Mouse (Mus musculus): ENCODE results near the gene Ranbp10.
"Not testable (repeated sequence)": the region's sequence is repeated elsewhere in the genome, so short reads cannot be mapped to it uniquely, and the experiment has no call there.

Ranbp10 gene

DNA sequence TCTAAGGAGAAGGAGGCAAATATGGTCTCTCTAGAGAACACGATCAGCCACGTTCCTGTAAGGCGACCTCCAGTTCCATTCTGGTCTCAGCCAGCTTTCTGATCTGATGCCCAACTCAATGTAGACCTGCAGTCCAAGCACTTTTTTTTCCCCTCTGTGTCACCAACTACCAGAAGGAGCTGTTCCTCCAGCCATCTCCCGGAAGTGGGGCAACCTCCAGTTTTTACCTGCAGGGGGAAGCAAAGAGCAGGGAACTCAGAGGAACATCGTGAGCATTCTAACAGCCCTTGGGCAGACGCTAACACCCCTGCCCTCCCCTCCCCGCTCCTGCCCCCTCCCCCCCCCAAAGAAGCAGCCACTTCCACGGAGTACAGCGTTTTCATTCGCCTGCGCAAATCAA lies 8.2 kb upstream of the Ranbp10 start:
- DNase-seq (ENCODE audit: low spot score in 2 of 2) = peak; percentile 75 to 90

DNA sequence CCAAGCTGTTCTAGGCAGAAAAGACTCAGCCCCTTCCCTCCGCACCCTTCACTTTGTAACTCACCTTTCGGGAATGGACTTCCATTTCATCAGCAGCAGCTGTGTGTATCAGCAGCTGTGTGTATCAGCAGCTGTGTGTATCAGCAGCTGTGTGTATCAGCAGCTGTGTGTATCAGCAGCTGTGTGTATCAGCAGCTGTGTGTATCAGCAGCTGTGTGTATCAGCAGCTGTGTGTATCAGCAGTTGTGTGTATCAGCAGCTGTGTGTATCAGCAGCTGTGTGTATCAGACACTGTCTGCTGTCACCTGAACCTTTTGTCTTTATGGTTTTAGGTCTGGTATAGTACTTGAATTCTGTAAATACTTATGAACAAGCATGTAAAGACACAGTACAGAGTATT lies 6.6 kb upstream of the Ranbp10 start:
- not testable (repeated sequence) for DNase-seq (ENCODE audit: low spot score in 2 of 2)

DNA sequence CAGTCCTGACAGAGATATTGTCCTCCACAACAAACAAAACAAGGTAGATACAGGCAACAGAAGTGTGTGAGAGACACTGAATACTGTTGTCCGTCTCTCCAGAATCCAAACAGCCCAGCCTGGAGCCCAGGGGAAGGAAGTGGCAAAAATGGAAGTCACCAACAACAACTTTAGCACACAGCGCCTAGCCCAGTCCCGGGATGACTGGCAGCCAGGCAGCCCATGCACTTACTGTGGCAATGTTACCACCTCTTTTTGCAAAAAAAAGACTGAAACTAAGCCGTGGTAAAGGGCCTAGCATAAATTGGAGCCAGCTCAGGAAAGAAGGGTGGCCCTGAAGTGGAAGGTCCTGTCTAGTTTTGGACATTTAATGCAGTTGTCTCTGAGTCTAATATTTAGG lies 771 bp downstream of the Ranbp10 start:
- no peak for DNase-seq (ENCODE audit: low spot score in 2 of 2)

DNA sequence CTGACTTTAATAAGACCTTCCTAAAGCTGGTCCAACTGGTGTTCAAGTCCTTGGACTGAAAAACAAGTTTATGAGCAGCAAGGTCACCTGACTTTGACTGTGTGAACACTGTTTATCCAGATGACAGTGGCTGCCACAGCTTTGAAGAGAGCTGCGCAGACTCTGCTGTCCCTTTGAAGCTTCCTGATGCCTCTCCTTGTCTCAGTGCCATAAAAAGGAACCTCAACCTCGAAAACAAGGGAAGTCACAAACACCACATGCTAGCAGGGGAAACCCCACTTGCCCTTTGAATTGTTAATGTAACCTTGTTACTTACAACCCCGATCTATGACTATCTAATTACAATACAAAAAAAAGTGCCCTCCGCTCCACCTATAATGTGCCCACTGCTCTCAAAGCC lies 1.6 kb downstream of the Ranbp10 start:
- no peak for DNase-seq (ENCODE audit: low spot score in 2 of 2)

DNA sequence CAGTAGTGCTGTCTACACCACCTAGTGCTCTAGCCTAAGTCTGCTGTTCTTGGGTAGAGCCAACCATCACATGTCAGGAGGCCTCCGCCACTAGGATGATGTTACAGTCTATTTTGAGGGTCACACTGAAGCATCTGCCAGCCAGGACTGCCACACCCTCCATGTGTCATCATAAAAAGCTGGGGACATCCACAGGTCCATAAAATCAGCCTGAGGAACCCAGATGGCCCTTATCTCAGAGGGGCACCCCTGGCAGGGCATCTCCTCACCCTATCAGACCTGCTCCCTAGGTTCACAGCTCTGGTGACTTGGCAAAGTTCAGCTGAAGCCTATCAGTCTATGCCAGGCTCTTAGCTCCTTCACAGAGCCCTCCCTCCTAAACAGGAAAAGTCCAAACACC lies 6.2 kb downstream of the Ranbp10 start:
- DNase-seq (ENCODE audit: low spot score in 2 of 2) = no peak

DNA sequence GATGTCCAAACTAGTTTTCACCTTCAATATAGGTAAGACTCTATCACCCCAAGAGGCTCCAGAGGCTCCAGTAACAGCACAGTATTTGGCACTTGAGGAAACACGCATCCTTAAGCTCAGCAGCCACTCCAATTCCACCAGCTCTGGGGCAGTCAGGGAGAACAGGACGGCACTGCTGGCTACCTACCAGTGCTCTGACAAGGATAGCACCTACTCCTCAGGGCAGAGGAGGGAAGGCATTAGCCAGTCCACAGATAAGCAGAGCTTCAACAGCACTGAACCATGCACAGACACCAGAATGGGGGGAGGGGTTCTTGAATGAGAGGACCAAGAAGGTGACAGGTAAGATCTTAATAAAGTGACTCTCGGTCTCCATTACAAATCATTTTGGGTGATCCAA lies 7.5 kb downstream of the Ranbp10 start:
- DNase-seq (ENCODE audit: low spot score in 2 of 2) = no peak

DNA sequence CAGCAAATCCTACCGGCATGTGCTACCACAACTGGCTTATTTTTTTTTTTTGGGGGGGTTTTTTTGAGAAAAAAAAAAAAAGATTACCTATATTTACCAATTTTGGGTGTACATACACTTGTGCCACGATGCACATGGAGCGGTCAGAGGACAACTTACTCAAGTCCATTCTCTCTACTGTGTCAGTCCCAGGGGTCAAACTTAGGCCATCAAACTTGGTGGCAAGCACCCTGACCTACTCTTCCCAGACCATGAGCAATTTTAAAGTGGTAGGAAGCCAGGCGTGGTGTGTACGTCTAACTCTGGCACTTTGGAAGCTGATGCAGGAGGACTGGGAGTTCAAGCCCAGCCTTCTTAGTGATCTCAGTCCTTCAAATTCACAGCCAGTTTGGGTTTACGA lies 13.9 kb downstream of the Ranbp10 start:
- DNase-seq (ENCODE audit: low spot score in 2 of 2) = no peak

DNA sequence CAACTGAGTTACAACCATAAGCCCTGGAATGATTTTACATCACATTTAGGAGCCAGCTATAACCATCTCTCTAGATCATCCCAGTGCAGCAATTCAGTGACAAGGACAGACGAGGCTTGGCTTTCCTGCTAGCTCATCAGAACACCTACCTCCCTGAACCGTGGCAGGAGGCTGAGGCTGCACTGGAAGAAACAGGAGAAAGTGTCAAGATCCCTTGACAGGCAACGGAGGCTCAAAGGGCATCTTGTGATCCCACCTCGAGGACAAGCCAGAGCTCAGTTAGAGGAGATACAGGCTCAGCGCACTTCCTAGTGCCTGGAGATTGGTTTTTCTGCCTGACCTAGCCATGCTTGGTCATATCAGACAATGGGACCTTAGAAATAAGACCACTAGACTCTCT lies 14.6 kb downstream of the Ranbp10 start:
- no peak for DNase-seq (ENCODE audit: low spot score in 2 of 2)

DNA sequence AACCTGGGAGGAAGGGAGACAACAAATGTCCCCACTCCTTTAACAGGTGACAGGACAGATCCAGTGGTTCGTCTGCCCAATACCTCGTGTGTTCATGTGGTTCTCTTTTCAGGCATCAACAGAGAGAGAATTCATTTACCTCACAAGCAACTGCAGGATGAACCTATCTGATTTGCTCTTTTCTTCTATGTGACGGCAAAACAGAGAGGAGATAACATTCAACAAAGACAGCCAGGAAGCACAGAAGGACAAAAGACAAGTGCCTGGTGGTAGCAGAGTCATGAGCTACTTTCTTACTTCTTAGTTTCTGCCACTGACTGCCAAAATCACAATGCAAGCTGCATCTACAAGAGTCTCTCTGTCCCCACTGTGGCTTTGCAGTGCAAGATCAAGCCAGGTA lies 15.6 kb downstream of the Ranbp10 start:
- no peak for DNase-seq (ENCODE audit: low spot score in 2 of 2)

DNA sequence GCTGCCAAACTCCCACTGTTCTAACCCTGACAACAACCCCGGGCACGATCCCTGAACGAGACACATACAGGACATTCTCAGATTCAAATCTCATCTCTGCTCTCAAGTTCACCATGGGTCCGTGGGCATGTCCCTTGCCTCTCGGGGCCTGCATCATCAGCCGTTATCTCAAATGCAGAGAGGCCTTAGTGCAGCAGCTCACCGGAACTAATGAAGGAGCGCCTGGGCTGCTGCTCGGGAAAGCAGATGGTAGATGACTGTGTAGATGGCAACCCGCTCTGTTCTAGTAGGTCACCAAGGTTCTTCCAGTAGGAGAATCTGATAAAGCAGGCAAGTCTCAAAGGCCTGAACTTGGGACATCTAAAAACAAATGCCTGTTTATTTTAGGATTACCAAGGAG lies 16.1 kb downstream of the Ranbp10 start:
- no peak for DNase-seq (ENCODE audit: low spot score in 2 of 2)

DNA sequence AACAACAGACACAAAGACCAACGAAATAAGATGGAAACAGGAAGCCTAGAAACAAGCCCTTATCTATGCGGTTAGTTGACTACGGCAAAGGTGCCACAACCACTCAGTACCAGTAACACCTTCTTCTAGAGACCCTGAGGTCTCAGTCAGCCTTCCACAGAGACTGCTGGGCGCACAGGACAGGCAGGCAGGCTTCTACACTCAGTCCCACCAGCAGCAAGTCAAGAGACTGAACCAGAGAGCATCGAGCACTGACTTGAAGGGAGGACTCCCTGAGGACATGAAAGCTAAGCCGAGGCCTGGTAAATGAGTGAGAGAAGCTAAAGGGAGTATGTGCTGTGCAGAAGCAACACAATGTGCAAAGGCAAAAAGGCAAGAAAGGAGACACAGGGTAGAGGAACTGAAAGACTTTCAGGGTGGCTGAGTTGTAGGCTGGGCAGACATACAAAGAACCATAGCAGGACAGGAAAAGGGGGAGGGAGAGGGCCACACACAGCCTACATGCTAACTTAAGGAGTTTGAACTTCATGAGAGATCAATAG lies 16.8 kb downstream of the Ranbp10 start:
- DNase-seq (ENCODE audit: low spot score in 2 of 2) = no peak

DNA sequence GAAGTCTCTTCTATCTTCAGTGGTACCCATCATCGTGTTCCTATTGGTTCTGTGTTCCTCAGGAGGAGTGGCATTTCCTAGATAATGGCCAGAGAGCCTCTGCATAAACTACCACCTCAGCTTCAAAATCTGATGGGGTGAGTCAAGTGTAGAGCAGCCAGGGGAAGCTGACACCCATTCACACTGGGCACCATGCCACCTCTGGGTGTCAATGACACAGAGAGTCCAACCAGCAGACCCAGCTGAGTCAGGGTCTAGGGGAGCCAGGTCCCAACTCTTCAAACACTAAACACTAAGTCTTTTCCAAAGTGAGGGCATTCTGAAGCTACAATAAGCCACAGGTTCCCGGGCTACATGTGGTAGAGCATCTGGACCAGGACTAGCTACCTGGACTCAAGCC lies 18.7 kb downstream of the Ranbp10 start:
- DNase-seq (ENCODE audit: low spot score in 2 of 2) = no peak

DNA sequence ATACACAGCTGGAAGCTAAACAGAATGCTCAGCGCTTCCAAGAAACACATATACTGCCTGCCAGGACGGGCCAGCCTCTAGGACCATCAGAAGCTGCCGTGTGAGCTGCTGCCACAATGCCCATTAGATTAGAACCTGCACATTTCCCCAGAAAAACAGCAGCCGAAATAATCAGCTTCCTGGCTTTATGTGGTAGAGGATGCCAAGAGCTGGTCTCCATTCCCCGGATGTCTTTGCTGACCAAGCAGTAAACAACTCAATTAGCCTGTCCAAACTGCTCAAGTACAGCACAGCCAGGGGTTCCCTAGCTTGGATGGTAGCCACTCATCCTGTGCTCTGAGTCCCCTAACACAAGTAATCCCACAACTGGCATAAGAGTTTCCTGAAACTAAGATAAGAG lies 19.4 kb downstream of the Ranbp10 start:
- DNase-seq (ENCODE audit: low spot score in 2 of 2) = no peak

DNA sequence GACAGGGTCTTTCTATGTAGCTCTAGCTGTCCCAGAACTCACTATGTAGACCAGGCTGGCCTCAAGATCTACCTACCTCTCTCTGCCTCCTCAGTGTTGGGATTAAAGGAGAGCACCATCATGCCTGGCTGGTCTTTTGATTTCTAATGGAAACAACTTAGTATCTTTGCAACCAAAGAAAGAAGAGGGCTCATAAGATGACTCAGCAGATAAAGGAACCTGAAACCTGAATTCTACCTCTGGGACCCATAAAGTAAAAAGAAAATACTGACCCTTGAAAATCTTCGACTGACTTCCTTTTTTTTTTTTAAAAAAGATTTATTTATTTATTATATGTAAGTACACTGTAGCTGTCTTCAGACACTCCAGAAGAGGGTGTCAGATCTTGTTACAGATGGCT lies 21.2 kb downstream of the Ranbp10 start:
- no peak for DNase-seq (ENCODE audit: low spot score in 2 of 2)

DNA sequence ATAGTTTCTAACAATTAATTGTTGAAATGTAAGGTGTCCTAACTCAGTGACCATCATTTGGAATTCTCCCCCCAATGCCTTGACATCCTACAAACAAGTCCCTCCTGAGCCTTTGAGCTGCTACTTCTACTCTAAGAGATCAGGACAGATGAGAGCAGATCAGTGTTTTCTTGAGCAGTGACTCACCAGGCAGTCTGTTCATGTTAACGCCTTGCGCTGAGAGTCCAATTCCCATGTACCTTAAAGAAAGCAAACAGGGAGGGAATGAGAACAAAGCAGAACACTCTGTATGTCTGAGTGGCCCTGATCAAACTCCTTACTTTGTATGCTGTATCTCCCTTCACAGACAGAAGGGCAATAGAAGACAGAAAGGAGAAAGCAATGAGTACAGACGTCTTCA lies 21.8 kb downstream of the Ranbp10 start:
- DNase-seq (ENCODE audit: low spot score in 2 of 2) = no peak

DNA sequence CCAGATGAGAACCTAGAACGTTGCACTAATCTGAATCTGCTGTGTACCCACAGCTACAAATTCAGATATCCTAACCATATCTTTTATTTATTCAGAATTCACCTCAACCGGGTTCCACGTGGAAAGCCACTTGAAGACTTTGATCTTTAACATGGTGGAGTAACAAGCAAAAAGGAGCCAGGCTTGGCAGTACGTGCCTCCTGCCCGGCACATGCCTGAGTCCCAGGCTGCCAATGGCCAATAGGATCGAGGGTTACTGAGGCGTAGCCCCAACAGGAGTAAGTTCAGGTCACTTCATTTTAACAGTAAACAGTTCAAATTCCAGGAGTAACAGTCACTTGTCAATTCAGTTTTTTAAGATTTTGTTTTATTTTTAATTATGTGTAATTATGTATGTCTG lies 22.4 kb downstream of the Ranbp10 start:
- no peak for DNase-seq (ENCODE audit: low spot score in 2 of 2)

DNA sequence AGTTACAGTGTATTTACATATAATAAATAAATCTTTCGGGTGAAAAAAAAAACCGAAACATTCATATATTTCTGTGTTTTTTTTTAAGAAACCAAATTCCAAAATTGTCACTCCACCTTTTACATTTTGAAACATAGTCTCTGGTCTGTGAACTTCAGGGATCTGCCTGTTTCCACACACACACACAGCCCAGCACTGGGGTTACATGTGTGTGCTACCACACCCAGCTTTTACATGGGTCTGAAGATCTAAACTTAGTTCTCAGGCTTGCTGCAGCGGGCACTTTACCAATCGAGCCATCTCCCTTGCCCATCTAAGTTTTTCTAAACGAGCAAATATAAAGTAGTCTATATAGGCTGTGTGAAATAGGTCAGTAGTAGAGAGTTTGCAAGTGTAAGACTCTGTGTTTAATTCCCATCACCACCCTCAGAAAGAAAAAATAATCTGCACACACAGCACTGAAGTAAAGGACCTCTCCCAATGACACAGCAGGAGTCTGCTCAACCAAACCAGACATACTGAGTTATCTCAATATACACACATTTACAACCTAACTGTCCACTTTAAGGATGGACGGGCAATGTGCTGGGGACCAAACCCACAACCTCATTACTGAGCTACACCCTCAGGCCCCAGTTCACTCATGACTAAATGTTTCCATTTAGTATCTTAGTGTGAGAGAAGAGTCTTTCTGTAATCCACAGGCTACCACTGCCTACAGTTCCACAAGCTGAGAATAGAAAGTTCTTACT lies 25.8 kb downstream of the Ranbp10 start:
- no peak for DNase-seq (ENCODE audit: low spot score in 2 of 2)

DNA sequence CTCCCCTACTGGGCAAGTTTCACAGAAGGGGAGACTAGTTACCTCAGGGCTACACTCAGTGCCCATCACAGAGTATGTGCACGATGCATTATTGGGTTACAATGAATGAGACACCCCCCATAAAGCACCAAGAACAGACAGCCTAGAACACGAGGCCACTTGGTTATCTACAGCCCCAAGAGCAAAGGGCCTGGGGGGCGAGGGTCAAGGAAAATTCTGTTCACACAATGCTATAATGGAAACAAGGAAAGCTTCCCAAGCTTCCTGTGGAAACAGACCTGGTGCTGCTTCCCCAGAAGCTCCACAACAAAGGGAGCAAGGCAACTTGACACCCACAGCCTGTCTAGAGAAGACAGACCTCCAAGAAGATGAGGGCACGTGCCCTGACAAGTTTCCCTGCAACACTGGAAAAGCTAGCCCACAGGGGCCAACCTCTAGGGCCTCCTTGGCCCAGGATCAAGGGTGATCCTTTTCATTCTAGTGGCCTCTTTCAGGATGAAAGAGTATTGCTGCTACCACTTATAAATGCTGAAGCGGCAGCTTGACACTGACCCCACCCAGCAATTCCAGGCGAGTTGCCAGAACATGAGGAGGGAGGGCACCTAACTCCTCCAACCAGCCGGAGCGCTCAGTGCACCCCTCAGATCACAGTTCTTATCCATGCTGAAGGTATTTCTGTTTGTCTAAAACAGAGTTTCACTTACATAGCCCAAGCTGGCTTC lies 27.9 kb downstream of the Ranbp10 start:
- no peak for DNase-seq (ENCODE audit: low spot score in 2 of 2)

DNA sequence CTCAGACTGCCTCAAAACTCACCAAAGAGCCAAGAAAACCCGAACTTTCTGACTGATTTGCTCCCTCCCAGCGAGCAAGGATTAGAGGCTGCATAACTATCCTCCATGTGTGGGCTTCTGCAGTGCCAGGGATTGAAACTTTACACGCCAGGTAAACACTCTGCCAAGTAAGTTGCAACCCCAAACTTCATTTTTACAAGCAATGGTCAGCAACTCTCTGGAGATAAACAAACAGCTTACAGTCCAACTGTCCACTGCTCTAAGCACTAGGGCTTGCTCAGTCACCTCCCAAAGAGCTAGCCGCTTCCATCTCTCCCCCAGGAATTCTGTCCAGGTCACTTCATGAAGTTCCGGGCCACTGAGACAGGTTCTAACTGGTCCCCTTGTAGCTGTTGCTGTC lies 28.7 kb downstream of the Ranbp10 start:
- no peak for DNase-seq (ENCODE audit: low spot score in 2 of 2)

DNA sequence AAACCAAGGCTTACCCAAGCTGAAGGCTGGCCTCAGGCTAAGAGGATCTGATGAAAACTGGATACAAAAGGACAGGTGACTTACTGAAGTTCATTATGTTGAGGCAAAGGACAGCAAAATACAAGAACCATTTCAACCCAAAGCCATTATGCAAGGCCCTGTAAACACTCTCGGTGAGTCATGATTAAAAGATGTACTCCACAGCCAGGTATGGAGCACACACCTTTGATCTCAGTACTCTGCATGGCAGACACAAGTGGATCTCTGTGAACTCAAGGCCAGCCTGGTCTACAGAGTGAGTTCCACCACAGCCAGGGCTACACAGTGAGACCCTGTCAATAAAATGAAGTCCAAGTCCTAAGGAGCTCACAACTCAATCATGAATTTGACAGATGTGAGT lies 31.4 kb downstream of the Ranbp10 start:
- no peak for DNase-seq (ENCODE audit: low spot score in 2 of 2)

DNA sequence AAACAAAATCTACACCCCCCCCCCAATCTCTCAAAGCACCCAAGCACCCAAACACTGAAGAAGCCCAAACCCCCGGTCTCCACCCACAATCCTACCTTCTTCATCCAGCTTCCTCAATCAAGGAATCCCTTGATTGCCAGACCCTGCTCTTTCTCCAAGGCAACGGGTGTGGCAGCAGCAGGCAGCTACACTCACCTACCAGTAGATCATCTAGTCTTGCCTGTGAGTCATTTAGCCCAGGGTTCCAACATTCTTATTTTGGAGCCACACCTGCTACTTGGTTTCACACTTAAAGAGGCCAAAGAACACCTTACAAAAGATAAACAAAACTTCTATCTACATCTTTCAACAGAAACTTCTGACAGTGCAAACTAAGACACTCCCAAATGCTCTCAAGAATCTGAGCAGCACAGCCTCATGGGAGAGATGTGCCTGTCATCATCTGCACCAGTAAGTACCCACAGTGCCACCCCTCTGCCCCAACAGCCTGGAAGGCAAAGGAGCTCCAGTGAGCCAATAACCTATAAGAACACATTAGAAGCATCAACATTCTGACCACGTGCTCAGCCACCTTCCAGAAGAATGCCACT lies 33.0 kb downstream of the Ranbp10 start:
- no peak for DNase-seq (ENCODE audit: low spot score in 2 of 2)

DNA sequence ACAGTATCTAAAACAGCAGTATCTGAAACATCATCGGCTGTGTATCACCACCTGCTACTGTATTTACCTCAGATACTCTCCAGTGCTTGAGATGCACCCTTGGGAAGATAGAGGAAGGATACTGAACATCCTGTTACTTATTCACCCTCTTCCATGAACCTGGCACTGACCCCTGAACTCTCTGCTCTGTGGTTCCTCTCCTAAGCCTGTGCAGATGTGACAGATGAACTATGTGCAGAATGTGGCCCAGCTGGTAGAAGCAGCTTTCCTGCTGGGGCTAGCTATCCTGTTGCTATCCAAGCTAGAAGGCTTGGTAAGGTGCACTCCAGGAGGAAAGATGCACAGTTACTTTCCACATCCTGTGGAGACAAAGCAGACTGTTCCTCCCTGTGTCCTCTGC lies 33.8 kb downstream of the Ranbp10 start:
- DNase-seq (ENCODE audit: low spot score in 2 of 2) = no peak

DNA sequence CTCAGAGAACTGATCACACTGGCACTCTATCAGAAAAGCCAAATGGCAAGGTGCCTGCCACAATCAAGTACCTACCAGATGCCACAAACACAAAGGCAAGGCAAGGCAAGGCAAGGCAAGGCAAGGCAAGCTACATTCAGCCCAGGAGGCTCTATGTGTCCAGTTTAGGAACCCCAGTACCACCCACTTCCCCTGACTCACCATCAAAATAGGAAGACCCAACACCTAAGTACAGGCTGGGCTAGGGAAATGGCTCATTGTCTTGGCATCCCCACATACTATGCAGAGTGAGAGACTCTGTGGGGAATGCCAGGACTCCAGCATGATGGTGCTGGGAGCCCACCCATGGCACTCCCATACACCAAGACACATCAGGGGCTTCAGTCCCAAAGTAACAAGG lies 37.5 kb downstream of the Ranbp10 start:
- DNase-seq (ENCODE audit: low spot score in 2 of 2) = no peak

Measured in thymus, postnatal 10 days (tissue).